Mouse (Mus musculus) hindbrain, embryonic 13.5 days (tissue): Measurements from ENCODE around the gene Adipor2. TPM values are rescaled to one million over a fixed set of nuclear protein-coding genes. Genes with fewer than 3 reads are reported as not detected.

Experiments used
- ATAC-seq: fragments of 200-750 bp; cut with Nextera tagmentation; 2 replicates; pipeline ENCODE4 v1.8.0; 2017; ENCODE audit warnings: moderate TSS enrichment; ENCODE audit not compliant: low FRiP score
- H3K27ac ChIP-seq: fragments of 300-500 bp; sonication (generic); 2 replicates; pipeline ENCODE4 v1.5.1; 2015; ENCODE audit warnings: inconsistent platforms, mild to moderate bottlenecking, moderate library complexity
- H3K27me3 ChIP-seq: fragments of 300-500 bp; sonication (generic); 2 replicates; pipeline ENCODE4 v1.6.1; 2015; ENCODE audit warnings: mild to moderate bottlenecking, inconsistent platforms
- H3K36me3 ChIP-seq: fragments of 300-500 bp; sonication (generic); 2 replicates; pipeline ENCODE4 v1.6.1; 2015; ENCODE audit warnings: mild to moderate bottlenecking, inconsistent platforms
- H3K4me1 ChIP-seq: fragments of 300-500 bp; sonication (generic); replicated peaks from 2 replicates; pipeline ENCODE4 v1.6.1; 2015; ENCODE audit warnings: inconsistent platforms
- H3K4me2 ChIP-seq: fragments of 300-500 bp; sonication (generic); 2 replicates; pipeline ENCODE4 v1.6.1; 2015; ENCODE audit warnings: inconsistent platforms, mild to moderate bottlenecking, moderate library complexity
- H3K4me3 ChIP-seq: fragments of 300-500 bp; sonication (generic); 2 replicates; pipeline ENCODE4 v1.5.1; 2015; ENCODE audit warnings: mild to moderate bottlenecking, inconsistent platforms
- H3K9ac ChIP-seq: fragments of 300-500 bp; sonication (generic); 2 replicates; pipeline ENCODE4 v1.6.1; 2015; ENCODE audit warnings: mild to moderate bottlenecking, inconsistent platforms
- H3K9me3 ChIP-seq: fragments of 300-500 bp; sonication (generic); 2 replicates; pipeline ENCODE4 v1.6.1; 2016; ENCODE audit warnings: inconsistent platforms
- WGBS: fragments of 180-500 bp; shearing (Covaris S2); methylation state at CpG from one replicate; pipeline ENCODE4 v1.1.7; 2015; 5-methylcytosine and 5-hydroxymethylcytosine counted together
- polyA plus RNA-seq: library from polyadenylated mRNA; unstranded; fragments of >200 nt; fragmentation: Nextera tagmentation; extraction: Ambion mirVana; gene quantifications from 2 replicates; pipeline ENCODE4 v1.2.1, GENCODE M21; 2015

The Adipor2 gene
- polyA plus RNA-seq, 1 experiment from 2014 or later = 44.1 TPM

DNA sequence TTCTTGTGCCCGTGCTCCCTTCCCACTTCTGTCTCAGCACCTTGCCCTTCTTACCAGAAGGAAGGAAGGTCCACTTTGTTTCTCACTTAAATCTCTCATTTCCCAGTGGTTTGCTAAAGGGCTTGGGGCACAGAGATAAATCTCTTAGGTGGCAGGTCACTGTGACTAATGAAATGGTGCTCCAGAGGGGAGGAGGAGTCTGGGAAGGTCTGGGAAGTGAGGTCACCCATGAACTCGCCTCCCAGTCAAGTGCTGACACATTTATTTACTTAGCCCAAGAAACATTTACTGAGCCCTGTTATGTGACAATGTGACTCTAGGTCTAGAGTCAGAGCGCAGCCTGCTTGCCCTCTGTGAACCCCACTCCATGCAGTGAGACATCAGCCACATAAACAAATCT lies 84.3 kb downstream of the Adipor2 start:
- Histone ChIP-seq H3K4me2 (no peak overlapping the region), H3K27me3 (peaks cover 28% of the 10 kb centered on the region), H3K4me3 (no peak overlapping the region), H3K36me3 (no peaks in the 10 kb centered on the region), H3K27ac (no peak overlapping the region), H3K9ac (no peak overlapping the region), H3K4me1 (peaks cover 36% of the 10 kb centered on the region), H3K9me3 (no peaks in the 10 kb centered on the region)
- WGBS = 24% methylated on average over 3 of the region's 3 CpGs
- no peak for ATAC-seq

DNA sequence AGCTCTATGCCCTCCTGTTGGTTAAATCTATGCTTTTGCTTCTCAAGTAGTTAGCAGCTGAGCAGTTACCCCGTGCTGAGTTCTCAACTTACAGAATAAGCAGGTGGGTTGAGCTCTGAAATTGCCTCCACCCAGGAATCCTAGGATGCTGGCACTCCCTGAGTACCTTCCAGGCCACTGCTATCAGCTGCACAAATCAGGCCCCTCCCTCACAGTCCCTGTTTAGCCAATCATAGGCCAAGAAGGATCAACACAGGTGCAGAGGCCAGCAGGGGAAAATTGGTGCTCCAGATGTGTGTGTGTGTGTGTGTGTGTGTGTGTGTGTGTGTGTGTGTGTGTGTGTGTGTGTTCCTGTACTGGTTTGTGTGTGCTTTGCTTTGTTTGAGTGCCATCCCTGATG lies 85.4 kb downstream of the Adipor2 start:
- H3K4me3 ChIP-seq = no peak overlapping the region
- WGBS = 11% methylated on average over 1 of the region's 1 CpGs
- peaks cover 39% of the 10 kb centered on the region for H3K27me3 ChIP-seq
- no peaks in the 10 kb centered on the region for H3K9me3 ChIP-seq
- no peaks in the 10 kb centered on the region for H3K36me3 ChIP-seq
- no peak overlapping the region for H3K4me2 ChIP-seq
- no peak for ATAC-seq
- no peak overlapping the region for H3K27ac ChIP-seq
- peaks cover 44% of the 10 kb centered on the region for H3K4me1 ChIP-seq
- no peak overlapping the region for H3K9ac ChIP-seq

DNA sequence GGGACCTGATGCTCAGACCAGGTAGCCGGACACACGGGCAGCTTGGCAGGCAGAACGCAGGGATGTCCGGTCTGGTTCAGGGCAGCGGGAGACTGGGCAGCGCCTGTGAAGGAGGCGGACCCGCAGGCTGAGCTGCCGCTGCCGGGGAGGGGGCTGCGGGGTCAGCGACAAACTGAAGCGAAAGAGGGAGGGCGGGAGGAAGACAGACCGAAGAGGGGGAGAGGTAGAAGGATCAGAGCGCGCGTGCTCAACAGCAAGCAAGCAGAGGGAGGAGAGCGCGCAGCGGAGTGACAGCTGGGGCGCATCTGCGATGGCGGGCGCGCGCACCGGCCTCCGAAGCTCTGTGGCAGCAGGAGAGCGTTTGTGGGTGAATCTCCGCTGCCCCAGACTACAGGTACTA lies 87.0 kb downstream of the Adipor2 start, which contains the start of gene Lrtm2:
TSS of gene Lrtm2 (minus strand) at position 261 of the 400 bp plus-strand sequence.
- H3K4me2 ChIP-seq = peak within 1 kb of the TSS; percentile 79
- H3K27me3 ChIP-seq = peaks cover 42% of the 10 kb centered on the region
- no peaks in the 10 kb centered on the region for H3K36me3 ChIP-seq
- H3K9me3 ChIP-seq = no peaks in the 10 kb centered on the region
- WGBS = 1% methylated on average over 23 of the region's 31 CpGs
- peak within 1 kb of the TSS; percentile 49 for H3K27ac ChIP-seq
- H3K4me3 ChIP-seq = peak within 1 kb of the TSS; percentile 55
- peaks cover 58% of the 10 kb centered on the region for H3K4me1 ChIP-seq
- peak; percentile 25 for ATAC-seq
- peak within 1 kb of the TSS; percentile 79 for H3K9ac ChIP-seq

DNA sequence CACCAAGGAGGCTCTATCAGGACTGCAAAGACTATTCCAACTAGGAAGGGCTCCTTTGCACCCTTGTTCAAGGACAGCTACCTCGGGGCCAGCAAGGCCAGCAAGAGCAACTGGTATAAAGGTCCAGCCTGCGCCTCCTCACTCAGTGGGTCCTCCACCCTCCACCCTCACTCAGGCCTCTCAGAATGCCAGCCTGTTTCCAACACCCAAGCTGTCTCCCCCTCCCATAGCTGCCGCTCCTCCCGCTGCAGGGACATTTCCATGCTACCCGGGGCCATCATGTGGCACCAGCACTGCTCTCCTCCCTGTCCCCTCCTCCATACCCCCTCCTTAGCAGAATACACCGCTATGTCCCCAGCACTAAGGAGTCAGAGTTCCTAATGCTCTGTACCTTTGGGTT lies 87.6 kb downstream of the Adipor2 start:
- Histone ChIP-seq H3K27me3 (peaks cover 42% of the 10 kb centered on the region), H3K27ac (peak overlapping the region; percentile 49), H3K4me3 (peak overlapping the region; percentile 55), H3K4me1 (peaks cover 58% of the 10 kb centered on the region), H3K9me3 (no peaks in the 10 kb centered on the region), H3K9ac (peak overlapping the region; percentile 79), H3K4me2 (peak overlapping the region; percentile 79), H3K36me3 (no peaks in the 10 kb centered on the region)
- ATAC-seq = peak; percentile 14; the same call in 1 of the 2 replicates
- WGBS = 12% methylated on average over 6 of the region's 6 CpGs

DNA sequence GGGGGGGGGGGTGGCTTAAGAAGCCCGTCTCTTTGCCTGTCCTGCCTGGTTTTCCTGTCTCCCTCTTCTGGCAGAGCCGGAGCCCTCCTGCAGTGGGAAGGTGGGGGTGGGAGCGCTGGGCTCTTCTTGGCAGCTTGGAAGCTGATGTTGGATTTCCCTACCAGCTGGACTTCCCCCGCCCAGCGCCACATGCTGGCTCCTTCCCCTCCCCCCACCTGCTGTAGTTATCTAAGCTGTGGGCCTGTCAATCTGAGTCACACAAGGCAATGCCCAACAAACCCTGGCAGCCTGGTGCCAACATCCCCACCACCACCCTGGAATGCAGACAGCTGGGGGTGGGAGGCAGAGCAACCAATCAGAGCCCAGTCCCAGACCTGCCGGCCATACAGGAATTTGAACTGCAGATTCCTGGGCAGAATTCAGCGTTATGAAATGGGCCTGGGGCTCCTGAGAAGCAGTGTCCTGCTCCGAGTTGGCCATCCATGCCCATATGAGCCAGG lies 88.2 kb downstream of the Adipor2 start:
- Histone ChIP-seq H3K9me3 (no peaks in the 10 kb centered on the region), H3K27ac (peak overlapping the region; percentile 49), H3K4me3 (peak overlapping the region; percentile 55), H3K4me1 (peaks cover 58% of the 10 kb centered on the region), H3K27me3 (peaks cover 41% of the 10 kb centered on the region), H3K9ac (peak overlapping the region; percentile 79), H3K36me3 (no peaks in the 10 kb centered on the region), H3K4me2 (peak overlapping the region; percentile 79)
- 3% methylated on average over 8 of the region's 8 CpGs for WGBS
- peak; percentile 80 for ATAC-seq

DNA sequence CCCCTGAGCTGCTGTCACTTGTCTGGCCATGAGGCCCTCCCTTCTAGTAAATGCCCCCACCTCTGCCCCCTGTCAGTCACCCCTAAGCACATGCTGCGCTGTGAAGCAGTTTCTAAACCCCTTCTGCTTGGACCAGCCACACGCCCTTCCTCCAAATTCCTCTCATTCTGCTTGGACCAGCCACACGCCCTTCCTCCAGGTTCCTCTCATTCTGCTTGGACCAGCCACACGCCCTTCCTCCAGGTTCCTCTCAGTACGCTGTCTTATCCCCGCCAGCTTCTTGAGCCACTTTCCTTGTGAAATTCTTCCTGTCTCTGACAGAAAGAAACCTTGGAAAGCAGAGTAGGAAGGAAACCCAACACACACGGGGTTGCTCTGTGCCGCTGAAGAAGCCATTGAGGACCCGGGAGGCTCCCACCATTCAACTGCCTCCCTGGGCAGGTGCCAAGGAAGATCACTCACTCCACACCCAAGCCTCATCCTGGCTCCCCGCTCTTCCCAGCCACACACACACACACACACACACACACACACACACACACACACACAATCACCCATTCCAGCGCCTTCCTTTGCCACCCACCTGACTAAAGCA lies 88.9 kb downstream of the Adipor2 start:
- Histone ChIP-seq H3K27me3 (peaks cover 44% of the 10 kb centered on the region), H3K4me2 (peak overlapping the region; percentile 79), H3K27ac (peak overlapping the region; percentile 49), H3K9me3 (no peaks in the 10 kb centered on the region), H3K36me3 (no peaks in the 10 kb centered on the region), H3K9ac (peak overlapping the region; percentile 79), H3K4me3 (peak overlapping the region; percentile 55), H3K4me1 (peaks cover 58% of the 10 kb centered on the region)
- 9% methylated on average over 11 of the region's 11 CpGs for WGBS
- ATAC-seq = peak; percentile 35

DNA sequence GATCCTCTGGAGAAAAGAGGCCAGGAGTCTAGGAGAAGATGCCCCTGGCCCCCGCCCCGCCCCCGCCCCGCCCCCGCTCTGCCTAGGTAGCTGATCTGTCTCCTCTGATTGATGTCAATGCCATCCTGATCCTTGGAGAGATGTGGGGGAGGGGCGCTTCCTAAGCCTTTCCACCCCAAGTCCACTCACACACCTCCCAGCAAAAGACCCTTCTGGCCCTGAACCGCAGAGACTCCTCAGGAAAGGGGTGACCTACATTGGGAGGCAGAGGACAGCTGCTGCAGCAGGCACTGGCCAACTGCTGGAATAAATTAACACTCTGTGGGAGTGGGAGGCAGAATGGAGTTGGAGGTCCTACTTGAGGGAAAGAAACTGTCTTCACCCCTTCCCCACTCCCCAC lies 91.0 kb downstream of the Adipor2 start:
- Histone ChIP-seq H3K36me3 (peaks cover 3% of the 10 kb centered on the region; the same call in 1 of the 2 replicates), H3K4me1 (peaks cover 58% of the 10 kb centered on the region), H3K27ac (no peak overlapping the region), H3K27me3 (peaks cover 42% of the 10 kb centered on the region), H3K4me2 (no peak overlapping the region), H3K9ac (no peak overlapping the region), H3K9me3 (no peaks in the 10 kb centered on the region), H3K4me3 (no peak overlapping the region)
- ATAC-seq = no peak
- 29% methylated on average over 7 of the region's 7 CpGs for WGBS

DNA sequence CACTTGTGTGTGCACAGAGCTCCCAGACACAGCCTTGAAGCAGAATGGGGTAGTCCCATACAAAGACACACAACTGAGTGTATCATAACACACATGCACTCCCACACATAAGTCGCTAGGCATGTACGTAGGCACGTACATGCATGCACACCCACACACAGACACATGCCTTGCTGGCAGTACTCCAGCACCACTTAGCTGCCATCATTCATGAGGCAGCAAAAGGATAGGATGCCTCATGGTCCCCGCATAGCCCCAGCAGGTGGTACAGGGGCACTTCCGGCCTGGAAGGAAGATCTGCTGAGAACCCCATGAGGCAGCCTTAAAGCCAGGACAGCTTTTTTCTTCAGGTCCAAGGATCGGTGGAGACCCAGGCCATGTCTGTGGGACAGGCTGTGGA lies 91.5 kb downstream of the Adipor2 start:
- ATAC-seq = no peak
- 69% methylated on average over 6 of the region's 6 CpGs for WGBS

DNA sequence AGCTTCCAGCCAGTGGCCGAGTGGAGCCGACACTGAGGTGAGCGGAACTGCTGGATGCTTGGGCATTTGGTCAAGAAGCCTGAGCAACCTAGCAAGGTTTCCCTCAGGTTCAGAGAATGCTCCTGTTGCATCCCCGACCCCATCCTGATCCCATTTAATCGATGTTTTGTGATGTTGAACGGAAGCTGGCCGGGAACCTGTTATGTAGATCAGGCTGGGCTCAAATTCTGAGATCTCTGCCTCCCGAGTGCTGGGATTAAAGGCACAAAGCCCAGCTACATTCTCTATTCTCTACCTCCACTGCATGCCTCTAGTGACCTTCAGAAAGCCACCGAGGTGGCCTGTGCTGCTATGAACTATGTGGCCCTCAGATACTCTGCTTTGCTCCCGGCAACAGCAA lies 92.7 kb downstream of the Adipor2 start:
- 56% methylated on average over 10 of the region's 10 CpGs for WGBS
- Histone ChIP-seq H3K4me1 (peaks cover 41% of the 10 kb centered on the region), H3K4me2 (no peak overlapping the region), H3K4me3 (no peak overlapping the region), H3K27me3 (peaks cover 37% of the 10 kb centered on the region), H3K27ac (no peak overlapping the region), H3K9me3 (no peaks in the 10 kb centered on the region), H3K36me3 (peaks cover 3% of the 10 kb centered on the region; the same call in 1 of the 2 replicates), H3K9ac (no peak overlapping the region)
- no peak for ATAC-seq

More for the DNA sequence above, 91.5 kb downstream of the Adipor2 start:
- Histone ChIP-seq H3K27me3 (peaks cover 36% of the 10 kb centered on the region), H3K27ac (no peak overlapping the region), H3K4me3 (no peak overlapping the region), H3K9me3 (no peaks in the 10 kb centered on the region), H3K4me1 (peaks cover 53% of the 10 kb centered on the region), H3K9ac (no peak overlapping the region), H3K4me2 (no peak overlapping the region), H3K36me3 (peaks cover 3% of the 10 kb centered on the region; the same call in 1 of the 2 replicates)

DNA sequence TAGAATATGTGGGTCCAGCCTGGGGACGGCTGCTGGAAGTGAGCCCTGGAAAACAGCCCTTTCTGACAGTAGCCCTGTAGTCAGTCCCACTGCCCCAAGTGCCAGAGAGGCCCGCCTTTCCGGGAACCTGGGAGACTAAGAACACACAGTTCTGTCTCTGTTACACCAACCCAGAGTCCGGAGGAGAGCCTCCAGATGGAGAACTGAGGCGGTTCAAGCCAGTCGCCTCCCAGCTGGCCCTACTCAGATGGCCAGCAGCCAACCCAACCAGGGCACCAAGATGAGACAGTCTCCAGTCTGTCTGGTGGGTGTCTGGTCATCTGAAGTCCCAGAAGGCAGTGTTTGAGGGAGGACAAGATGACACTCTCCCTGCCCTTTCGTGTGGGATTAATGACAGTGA lies 95.8 kb downstream of the Adipor2 start:
- no peak for ATAC-seq

DNA sequence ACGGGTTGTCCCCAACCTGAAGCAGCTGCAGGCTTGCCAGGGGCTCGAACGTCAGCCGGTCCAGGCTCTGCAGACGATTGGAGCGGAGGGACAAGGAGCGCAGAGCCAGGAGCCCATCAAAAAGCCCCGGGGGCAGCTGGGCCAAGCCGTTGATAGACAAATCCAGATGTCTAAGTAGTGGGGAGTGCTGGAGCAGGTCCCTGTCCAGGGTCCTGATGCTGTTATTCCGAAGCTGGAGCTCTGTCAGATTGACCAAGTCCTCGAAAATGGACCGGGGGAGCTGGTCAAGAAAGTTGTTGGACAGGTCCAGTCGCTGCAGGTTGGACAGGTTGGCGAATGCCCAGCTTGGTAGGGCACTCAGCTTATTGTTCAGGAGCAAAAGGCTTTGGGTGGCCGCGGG lies 97.0 kb downstream of the Adipor2 start:
- Histone ChIP-seq H3K4me3 (no peak overlapping the region), H3K27me3 (peaks cover 16% of the 10 kb centered on the region; the same call in 1 of the 2 replicates), H3K9ac (no peak overlapping the region), H3K4me2 (no peak overlapping the region), H3K9me3 (no peaks in the 10 kb centered on the region), H3K36me3 (peaks cover 11% of the 10 kb centered on the region), H3K27ac (no peak overlapping the region), H3K4me1 (peaks cover 14% of the 10 kb centered on the region)
- no peak for ATAC-seq
- WGBS = 48% methylated on average over 16 of the region's 16 CpGs

More for the DNA sequence above, 95.8 kb downstream of the Adipor2 start:
- WGBS = 75% methylated on average over 7 of the region's 7 CpGs
- H3K4me2 ChIP-seq = no peak overlapping the region
- H3K27me3 ChIP-seq = peaks cover 16% of the 10 kb centered on the region; the same call in 1 of the 2 replicates
- peaks cover 25% of the 10 kb centered on the region for H3K4me1 ChIP-seq
- H3K27ac ChIP-seq = no peak overlapping the region
- no peaks in the 10 kb centered on the region for H3K9me3 ChIP-seq
- H3K36me3 ChIP-seq = peaks cover 8% of the 10 kb centered on the region
- H3K9ac ChIP-seq = no peak overlapping the region
- no peak overlapping the region for H3K4me3 ChIP-seq

DNA sequence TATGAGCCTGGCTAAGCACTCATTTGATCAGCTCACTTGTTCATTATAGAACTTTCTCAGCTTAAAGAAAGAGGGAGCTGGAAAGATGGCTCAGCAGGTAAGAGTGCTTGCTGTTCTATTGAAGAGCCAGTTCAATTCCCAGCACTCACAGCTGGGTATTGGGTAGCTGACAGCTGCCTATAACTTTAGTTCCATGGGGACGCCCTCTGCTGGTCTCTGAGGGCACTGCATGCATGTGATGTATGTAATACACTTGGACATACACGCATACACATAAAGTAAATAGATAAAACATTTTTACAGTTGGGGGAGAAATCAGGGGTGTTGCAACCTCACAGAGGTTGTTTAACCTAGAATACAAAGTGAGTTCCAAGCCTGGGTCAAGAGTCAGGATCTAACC lies 98.1 kb downstream of the Adipor2 start:
- H3K36me3 ChIP-seq = peaks cover 11% of the 10 kb centered on the region
- H3K4me2 ChIP-seq = no peak overlapping the region
- ATAC-seq = no peak
- H3K27ac ChIP-seq = no peak overlapping the region
- no peak overlapping the region for H3K4me3 ChIP-seq
- 95% methylated on average over 2 of the region's 2 CpGs for WGBS
- H3K27me3 ChIP-seq = peaks cover 14% of the 10 kb centered on the region; the same call in 1 of the 2 replicates
- peaks cover 26% of the 10 kb centered on the region for H3K4me1 ChIP-seq
- H3K9ac ChIP-seq = no peak overlapping the region
- no peaks in the 10 kb centered on the region for H3K9me3 ChIP-seq

DNA sequence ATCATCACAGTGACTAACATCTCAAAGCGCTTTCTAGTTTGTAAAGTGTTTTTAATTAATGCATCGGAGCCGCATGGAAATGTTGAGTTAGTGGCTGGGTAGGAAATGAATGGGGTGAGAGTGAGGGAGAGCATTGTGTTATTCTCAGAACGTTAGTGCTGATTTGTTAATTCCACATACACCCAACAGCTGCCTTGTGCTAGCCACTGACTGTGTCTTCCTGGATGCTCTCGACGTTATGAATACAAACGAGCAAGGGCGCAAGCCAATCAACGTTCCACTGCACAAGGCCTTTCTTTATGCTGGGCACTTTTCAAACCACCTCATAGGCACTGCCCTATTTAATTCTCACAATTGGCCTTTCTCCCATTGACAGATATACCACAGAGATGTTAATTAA lies 98.8 kb downstream of the Adipor2 start:
- Histone ChIP-seq H3K4me1 (peaks cover 32% of the 10 kb centered on the region), H3K9ac (no peak overlapping the region), H3K4me2 (no peak overlapping the region), H3K27ac (no peak overlapping the region), H3K36me3 (peaks cover 11% of the 10 kb centered on the region), H3K4me3 (no peak overlapping the region), H3K27me3 (0 out of 2 replicates have a peak, but pooled peaks cover 11% of the 10 kb centered on the region), H3K9me3 (no peaks in the 10 kb centered on the region)
- 41% methylated on average over 9 of the region's 9 CpGs for WGBS
- peak; percentile 30; the same call in 1 of the 2 replicates for ATAC-seq
